Mouse (Mus musculus): ENCODE results near the gene Gm19668. TPM values are rescaled to one million over a fixed set of nuclear protein-coding genes. Genes with fewer than 3 reads are reported as not detected.
A peak's percentile ranks its signal among the peaks of the same experiment; 100 is the strongest.

Gm19668 gene
- not detected in 2 replicates for polyA plus RNA-seq (2015; fragmentation: Nextera tagmentation; extraction: Ambion mirVana)

- ATAC-seq (ENCODE audit: extremely low read depth, insufficient number of reproducible peaks, low FRiP score, low TSS enrichment): no peak
- Histone ChIP-seq H3K27me3 (replicated peaks) (no peaks in the 10 kb centered on the region), H3K4me3 (no peak within 1 kb of the TSS), H3K9ac (no peak within 1 kb of the TSS), H3K4me2 (no peak within 1 kb of the TSS), H3K36me3 (no peaks in the 10 kb centered on the region), H3K27ac (replicated peaks) (peak within 1 kb of the TSS; percentile 30; the same call in 1 of the 2 replicates), H3K9me3 (no peaks in the 10 kb centered on the region), H3K4me1 (peaks cover 19% of the 10 kb centered on the region)
- WGBS: 53% methylated on average over 8 of the region's 8 CpGs
Measured at GRCm38 (mm10) chr10:77798921-77799508, at the start of gene Gm19668. Gene Gm19668, minus strand, starts transcription at chr10:77799133.

DNA sequence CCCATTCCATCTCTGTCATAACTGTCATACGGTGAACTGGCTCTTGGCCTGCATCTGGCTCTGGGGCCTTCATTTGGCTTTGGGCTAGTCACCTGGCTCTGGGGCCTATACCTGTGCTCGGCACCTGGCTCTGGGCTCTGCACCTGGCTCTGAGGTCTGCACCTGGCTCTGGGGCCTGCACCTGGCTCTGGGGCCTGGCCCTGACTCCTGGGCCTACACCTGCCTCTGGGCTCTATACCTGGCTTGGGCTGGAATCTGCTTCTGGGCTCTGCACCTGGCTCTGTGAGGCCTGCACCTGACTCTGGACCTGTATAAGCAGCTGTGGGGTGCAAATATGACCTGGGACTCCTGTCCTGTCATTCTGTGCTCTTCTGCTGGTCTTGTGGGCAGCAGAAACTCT lies 48.6 kb upstream of the Gm19668 start:
- peaks cover 20% of the 10 kb centered on the region; the same call in 1 of the 2 replicates for H3K9me3 ChIP-seq
- no peak overlapping the region for H3K4me2 ChIP-seq
- no peak overlapping the region for H3K9ac ChIP-seq
- H3K27me3 ChIP-seq (replicated peaks): no peaks in the 10 kb centered on the region; the same call in 1 of the 2 replicates
- H3K36me3 ChIP-seq: no peaks in the 10 kb centered on the region
- no peak for ATAC-seq (ENCODE audit: extremely low read depth, insufficient number of reproducible peaks, low FRiP score, low TSS enrichment)
- no peak overlapping the region for H3K4me3 ChIP-seq
- H3K27ac ChIP-seq (replicated peaks): no peak overlapping the region
- 71% methylated on average over 2 of the region's 2 CpGs for WGBS
- H3K4me1 ChIP-seq: no peaks in the 10 kb centered on the region

- H3K4me1 ChIP-seq: no peaks in the 10 kb centered on the region
- ATAC-seq (ENCODE audit: extremely low read depth, insufficient number of reproducible peaks, low FRiP score, low TSS enrichment): no peak
- no peaks in the 10 kb centered on the region for H3K36me3 ChIP-seq
- no peak overlapping the region for H3K4me3 ChIP-seq
- H3K9ac ChIP-seq: no peak overlapping the region
- peaks cover 23% of the 10 kb centered on the region; the same call in 1 of the 2 replicates for H3K9me3 ChIP-seq
- H3K27me3 ChIP-seq (replicated peaks): no peaks in the 10 kb centered on the region
- 15% methylated on average over 2 of the region's 2 CpGs for WGBS
- H3K27ac ChIP-seq (replicated peaks): no peak overlapping the region
- H3K4me2 ChIP-seq: no peak overlapping the region
Measured at GRCm38 (mm10) chr10:77846961-77847360, 48.0 kb upstream of the Gm19668 start.

DNA sequence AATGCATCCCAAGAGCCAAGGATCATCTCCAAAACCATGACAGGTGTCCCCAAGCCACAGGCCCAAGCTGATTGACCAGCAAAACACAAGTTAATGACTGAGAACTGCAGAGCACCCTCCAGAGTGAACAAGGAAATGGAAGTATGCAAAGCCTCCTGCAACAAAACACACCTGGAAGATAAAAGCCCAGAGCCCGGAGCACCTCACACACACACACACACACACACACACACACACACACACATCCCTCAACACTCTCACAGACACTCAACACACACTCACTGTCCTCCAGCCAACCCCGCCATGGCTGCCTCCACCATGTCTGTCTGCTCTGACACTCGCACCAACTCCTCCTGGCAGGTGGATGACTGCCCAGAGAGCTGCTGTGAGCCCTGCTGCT lies 47.6 kb upstream of the Gm19668 start, which contains the start of gene Gm36176:
Gene Gm36176 (plus strand): TSS at position 301 of the 400 bp plus-strand sequence.
- 49% methylated on average over 3 of the region's 3 CpGs for WGBS
- no peak within 1 kb of the TSS for H3K9ac ChIP-seq
- H3K4me3 ChIP-seq: no peak within 1 kb of the TSS
- no peaks in the 10 kb centered on the region for H3K27me3 ChIP-seq (replicated peaks)
- no peak for ATAC-seq (ENCODE audit: extremely low read depth, insufficient number of reproducible peaks, low FRiP score, low TSS enrichment)
- no peaks in the 10 kb centered on the region for H3K36me3 ChIP-seq
- no peak within 1 kb of the TSS for H3K4me2 ChIP-seq
- no peak within 1 kb of the TSS for H3K27ac ChIP-seq (replicated peaks)
- H3K9me3 ChIP-seq: peaks cover 23% of the 10 kb centered on the region; the same call in 1 of the 2 replicates
- H3K4me1 ChIP-seq: no peaks in the 10 kb centered on the region

DNA sequence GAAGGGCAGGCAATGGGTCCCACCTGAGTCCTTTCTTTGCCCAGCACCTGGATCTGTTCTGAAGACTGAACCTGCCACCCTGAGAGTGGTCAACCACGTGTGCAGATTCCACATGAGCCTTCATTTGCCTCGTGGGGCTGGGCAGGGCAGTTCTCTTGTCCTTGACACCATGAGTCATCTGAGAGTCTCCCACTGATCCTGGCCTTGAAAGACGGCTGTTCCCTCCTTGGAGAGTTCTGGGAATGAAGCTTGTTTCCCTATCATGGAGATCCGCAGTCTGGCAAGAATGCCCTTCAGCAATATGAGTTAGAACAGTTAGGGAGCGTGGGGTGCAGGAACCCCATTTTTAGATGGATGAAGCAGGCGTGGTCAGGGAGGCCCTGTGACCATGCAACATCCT lies 40.1 kb upstream of the Gm19668 start:
- 0 out of 2 replicates have a peak, but pooled peaks cover 5% of the 10 kb centered on the region for H3K27me3 ChIP-seq (replicated peaks)
- no peak overlapping the region for H3K4me2 ChIP-seq
- ATAC-seq (ENCODE audit: extremely low read depth, insufficient number of reproducible peaks, low FRiP score, low TSS enrichment): no peak
- H3K4me1 ChIP-seq: no peaks in the 10 kb centered on the region
- H3K9me3 ChIP-seq: peaks cover 17% of the 10 kb centered on the region
- H3K4me3 ChIP-seq: no peak overlapping the region
- no peak overlapping the region for H3K9ac ChIP-seq
- 61% methylated on average over 6 of the region's 6 CpGs for WGBS
- H3K27ac ChIP-seq (replicated peaks): no peak overlapping the region
- no peaks in the 10 kb centered on the region for H3K36me3 ChIP-seq

DNA sequence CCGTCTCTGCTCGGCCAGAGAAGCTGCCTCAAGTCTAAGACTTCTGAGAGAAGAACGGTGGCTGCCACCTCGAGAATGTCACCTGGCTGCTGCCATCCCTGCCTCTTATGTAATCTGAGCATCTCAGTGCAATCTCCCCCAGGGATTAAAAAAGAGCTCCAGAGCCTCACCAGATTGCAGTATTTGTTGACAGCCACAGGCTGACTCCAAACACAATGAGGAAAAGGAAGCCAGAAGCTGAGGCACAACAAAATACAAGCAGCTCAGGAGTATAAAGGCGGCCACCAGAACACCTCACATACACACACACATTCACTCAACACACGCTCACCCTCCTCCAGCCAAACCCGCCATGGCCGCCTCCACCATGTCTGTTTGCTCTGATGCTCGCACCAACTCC lies 36.7 kb upstream of the Gm19668 start, which contains the start of gene Krtap10-10:
Gene Krtap10-10 (plus strand): TSS at position 301 of the 400 bp plus-strand sequence.
- no peak within 1 kb of the TSS for H3K9ac ChIP-seq
- H3K36me3 ChIP-seq: no peaks in the 10 kb centered on the region
- H3K4me1 ChIP-seq: no peaks in the 10 kb centered on the region
- 62% methylated on average over 9 of the region's 9 CpGs for WGBS
- no peak for ATAC-seq (ENCODE audit: extremely low read depth, insufficient number of reproducible peaks, low FRiP score, low TSS enrichment)
- no peak within 1 kb of the TSS for H3K27ac ChIP-seq (replicated peaks)
- no peaks in the 10 kb centered on the region for H3K9me3 ChIP-seq
- no peak within 1 kb of the TSS for H3K4me2 ChIP-seq
- 0 out of 2 replicates have a peak, but pooled peaks cover 5% of the 10 kb centered on the region for H3K27me3 ChIP-seq (replicated peaks)
- H3K4me3 ChIP-seq: no peak within 1 kb of the TSS

DNA sequence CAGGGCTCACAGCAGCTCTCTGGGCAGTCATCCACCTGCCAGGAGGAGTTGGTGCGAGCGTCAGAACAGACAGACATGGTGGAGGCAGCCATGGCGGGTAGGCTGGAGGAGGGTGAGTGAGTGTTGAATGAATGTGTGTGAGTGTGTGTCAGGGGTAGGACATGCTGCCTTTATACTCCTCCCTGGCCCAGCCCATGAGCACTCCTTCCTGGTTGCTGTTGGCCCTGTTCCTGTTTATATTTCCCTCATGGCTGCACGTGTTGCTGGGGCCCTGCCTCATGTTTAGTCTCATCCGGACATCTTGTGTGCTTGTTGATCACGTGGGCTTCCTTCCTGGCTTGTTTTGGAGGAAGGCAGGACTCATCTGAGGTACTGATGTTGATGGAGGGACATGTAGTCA lies 28.0 kb upstream of the Gm19668 start, which contains the start of gene Krtap10-4:
Gene Krtap10-4 (minus strand): TSS at position 145 of the 400 bp plus-strand sequence.
- Histone ChIP-seq H3K36me3 (no peaks in the 10 kb centered on the region), H3K9ac (no peak within 1 kb of the TSS), H3K4me3 (no peak within 1 kb of the TSS), H3K4me1 (no peaks in the 10 kb centered on the region), H3K27ac (replicated peaks) (no peak within 1 kb of the TSS), H3K9me3 (peaks cover 4% of the 10 kb centered on the region; the same call in 1 of the 2 replicates), H3K4me2 (no peak within 1 kb of the TSS), H3K27me3 (replicated peaks) (no peaks in the 10 kb centered on the region)
- ATAC-seq (ENCODE audit: extremely low read depth, insufficient number of reproducible peaks, low FRiP score, low TSS enrichment): no peak
- WGBS: 52% methylated on average over 6 of the region's 6 CpGs

DNA sequence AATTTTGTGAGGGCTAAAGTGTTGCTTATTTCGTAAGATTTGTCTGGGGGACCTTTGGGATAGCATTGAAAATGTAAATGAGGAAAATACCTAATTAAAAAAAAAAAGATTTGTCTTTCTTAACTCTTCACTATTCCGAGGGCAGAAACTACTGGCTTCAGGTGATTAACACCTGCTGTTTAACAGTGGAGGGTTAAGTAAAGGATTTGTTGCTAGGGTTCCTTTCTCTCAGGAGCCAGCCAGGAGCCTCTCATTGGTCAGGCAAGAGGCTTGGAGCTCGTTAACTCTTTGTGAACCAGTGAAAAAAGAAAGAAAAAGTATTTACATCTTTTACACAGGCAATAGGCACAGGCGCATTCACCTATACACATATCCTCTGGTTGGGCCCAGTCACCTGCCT lies 20.3 kb upstream of the Gm19668 start:
- ATAC-seq (ENCODE audit: extremely low read depth, insufficient number of reproducible peaks, low FRiP score, low TSS enrichment): no peak
- Histone ChIP-seq H3K9ac (no peak overlapping the region), H3K4me2 (no peak overlapping the region), H3K27me3 (replicated peaks) (peaks cover 4% of the 10 kb centered on the region; the same call in 1 of the 2 replicates), H3K9me3 (peaks cover 4% of the 10 kb centered on the region; the same call in 1 of the 2 replicates), H3K27ac (replicated peaks) (no peak overlapping the region), H3K4me1 (no peaks in the 10 kb centered on the region), H3K36me3 (no peaks in the 10 kb centered on the region), H3K4me3 (no peak overlapping the region)
- WGBS: 35% methylated on average over 4 of the region's 4 CpGs

DNA sequence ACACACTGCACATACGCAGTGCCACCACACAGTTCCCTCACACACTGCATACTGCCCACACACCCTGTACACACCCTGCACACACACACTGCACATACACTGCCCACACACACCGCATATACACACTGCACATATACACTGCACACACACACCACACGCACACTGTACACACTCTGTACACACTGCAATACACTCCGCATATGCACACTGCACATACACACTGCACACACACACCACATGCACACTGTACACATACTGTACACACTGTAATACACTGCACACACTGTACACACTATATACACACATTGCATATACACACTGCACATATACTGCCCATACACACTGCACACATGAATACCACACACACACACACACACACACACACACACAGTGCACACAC lies 19.6 kb upstream of the Gm19668 start:
- ATAC-seq (ENCODE audit: extremely low read depth, insufficient number of reproducible peaks, low FRiP score, low TSS enrichment): peak; percentile 10; the same call in 1 of the 2 replicates
- Histone ChIP-seq H3K36me3 (no peaks in the 10 kb centered on the region), H3K4me3 (no peak overlapping the region), H3K4me2 (no peak overlapping the region), H3K27me3 (replicated peaks) (peaks cover 8% of the 10 kb centered on the region; the same call in 1 of the 2 replicates), H3K27ac (replicated peaks) (no peak overlapping the region), H3K4me1 (no peaks in the 10 kb centered on the region), H3K9ac (no peak overlapping the region), H3K9me3 (no peaks in the 10 kb centered on the region)
- WGBS: 91% methylated on average over 4 of the region's 4 CpGs

DNA sequence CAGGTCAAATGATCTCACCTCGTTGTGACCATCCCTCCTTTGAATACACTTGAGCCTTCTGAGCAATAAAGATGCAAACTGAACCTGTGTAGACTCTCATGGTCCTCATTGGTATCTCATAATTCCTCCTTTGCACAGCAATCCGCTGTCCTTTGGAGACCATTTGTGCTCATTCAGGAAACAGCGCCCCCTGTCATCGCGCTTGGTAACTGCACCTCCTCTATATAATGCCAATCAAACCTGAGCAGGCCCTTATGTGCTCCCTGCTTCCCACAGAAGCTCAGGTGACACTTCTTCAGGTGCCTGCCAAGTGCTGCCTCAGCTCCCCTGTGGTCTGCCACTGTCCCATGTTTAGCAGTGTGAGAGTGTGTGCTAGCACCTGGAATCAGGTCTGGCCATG lies 16.6 kb upstream of the Gm19668 start:
- Histone ChIP-seq H3K9ac (no peak overlapping the region), H3K36me3 (no peaks in the 10 kb centered on the region), H3K27me3 (replicated peaks) (peaks cover 11% of the 10 kb centered on the region; the same call in 1 of the 2 replicates), H3K4me1 (no peaks in the 10 kb centered on the region), H3K27ac (replicated peaks) (no peak overlapping the region), H3K9me3 (no peaks in the 10 kb centered on the region), H3K4me3 (no peak overlapping the region), H3K4me2 (no peak overlapping the region)
- WGBS: 21% methylated on average over 5 of the region's 5 CpGs
- no peak for ATAC-seq (ENCODE audit: extremely low read depth, insufficient number of reproducible peaks, low FRiP score, low TSS enrichment)

GRCm38 (mm10) chr10:77814382-77814781 lies 15.4 kb upstream of the Gm19668 start, which contains the start of gene Gm2696:
Gene Gm2696, plus strand, starts transcription at chr10:77814682.
- 37% methylated on average over 4 of the region's 4 CpGs for WGBS
- Histone ChIP-seq H3K27ac (replicated peaks) (no peak within 1 kb of the TSS), H3K4me3 (no peak within 1 kb of the TSS), H3K9me3 (peaks cover 3% of the 10 kb centered on the region; the same call in 1 of the 2 replicates), H3K4me1 (no peaks in the 10 kb centered on the region), H3K36me3 (no peaks in the 10 kb centered on the region), H3K27me3 (replicated peaks) (peaks cover 11% of the 10 kb centered on the region; the same call in 1 of the 2 replicates), H3K4me2 (no peak within 1 kb of the TSS), H3K9ac (no peak within 1 kb of the TSS)
- no peak for ATAC-seq (ENCODE audit: extremely low read depth, insufficient number of reproducible peaks, low FRiP score, low TSS enrichment)
